Mouse (Mus musculus) frontal cortex, adult 2 months (tissue): ENCODE measurements at regions not wholly inside any gene's neighbourhood (a gene's known extent, or its start where the extent isn't known, plus 50 kb on each side); places are given as distances from the start of the nearest gene placed in this dataset.

Experiments
- DNase-seq, 2 experiments: peaks; one replicate each; pipeline ENCODE4 v3.0.0; 2022; ENCODE audit warnings: low spot score in 1 of 2; ENCODE audit errors: extremely low spot score in 1 of 2

DNA sequence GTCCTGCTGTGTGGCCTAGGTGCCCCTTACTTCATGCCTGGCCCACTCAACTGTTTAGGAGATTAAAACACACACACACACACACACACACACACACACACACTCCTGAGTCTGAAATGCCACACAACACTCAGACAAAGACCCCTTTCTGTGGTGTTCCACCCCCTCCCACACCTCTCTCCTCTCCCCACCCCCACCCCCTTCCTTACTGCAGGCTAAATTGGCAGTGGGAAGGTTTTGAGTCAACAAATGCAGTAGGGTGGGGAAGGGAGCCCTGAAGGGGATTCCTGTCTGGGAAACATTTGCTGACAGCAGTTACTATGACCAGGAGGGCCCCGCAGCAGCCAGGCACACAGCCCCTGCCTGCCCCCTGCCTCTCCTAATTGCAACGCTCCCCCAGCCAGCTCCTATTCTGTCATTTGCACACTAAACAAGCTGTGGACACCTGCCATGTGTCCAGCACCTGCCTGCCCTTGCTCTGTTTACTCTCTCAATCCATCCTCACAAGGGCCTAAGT, 69.5 kb downstream of the Ephb3 start:
- no peak for DNase-seq

GRCm38 (mm10) chr16:21277789-21278342, 73.3 kb downstream of the Ephb3 start:
- no peak for DNase-seq

GRCm38 (mm10) chr16:21278387-21278786, 73.8 kb downstream of the Ephb3 start:
- DNase-seq: no peak

- no peak for DNase-seq
These were observed 75.7 kb downstream of the Ephb3 start for GRCm38 (mm10) chr16:21280200-21280627.

DNA sequence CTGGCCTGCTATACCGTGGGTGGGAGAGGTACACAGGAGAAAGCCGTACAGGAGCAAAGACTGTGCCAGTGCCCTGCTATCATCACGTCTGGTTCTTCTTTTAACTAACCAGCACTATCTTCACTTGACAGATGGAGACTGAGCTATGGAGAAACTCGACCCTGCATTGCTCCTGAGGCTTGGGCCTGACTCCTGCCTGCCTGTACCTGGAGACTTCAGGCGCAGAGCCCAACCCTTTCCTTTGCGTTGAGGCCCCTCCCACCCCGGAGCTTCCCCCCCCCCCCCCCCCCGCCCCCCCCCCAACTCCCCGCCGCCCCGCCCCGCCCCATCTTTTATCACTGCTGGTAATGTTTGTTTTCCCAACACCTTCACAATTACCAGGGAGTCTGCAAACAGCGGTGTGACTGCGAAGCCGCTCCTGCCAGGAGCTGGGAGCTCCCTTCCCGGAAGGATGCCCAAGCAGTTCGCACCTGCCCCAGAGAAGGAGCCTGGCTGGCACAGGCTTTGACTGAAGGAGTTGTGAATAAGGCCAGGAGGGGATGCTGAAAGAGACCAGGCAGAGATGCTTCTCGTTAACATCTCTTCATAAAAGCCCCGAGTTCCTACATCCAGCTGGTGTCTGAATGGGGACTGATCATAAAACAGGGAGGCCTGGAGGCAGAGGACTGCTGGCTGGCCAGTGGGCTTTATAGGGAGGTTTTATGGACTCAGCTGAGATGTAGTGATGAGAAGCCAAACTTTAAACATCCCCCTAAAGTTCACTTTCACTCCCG, 77.6 kb downstream of the Ephb3 start:
- peak in 1 of 2 experiments; percentile 10 for DNase-seq

GRCm38 (mm10) chr16:21286099-21286498, 81.5 kb downstream of the Ephb3 start:
- DNase-seq: no peak

DNA sequence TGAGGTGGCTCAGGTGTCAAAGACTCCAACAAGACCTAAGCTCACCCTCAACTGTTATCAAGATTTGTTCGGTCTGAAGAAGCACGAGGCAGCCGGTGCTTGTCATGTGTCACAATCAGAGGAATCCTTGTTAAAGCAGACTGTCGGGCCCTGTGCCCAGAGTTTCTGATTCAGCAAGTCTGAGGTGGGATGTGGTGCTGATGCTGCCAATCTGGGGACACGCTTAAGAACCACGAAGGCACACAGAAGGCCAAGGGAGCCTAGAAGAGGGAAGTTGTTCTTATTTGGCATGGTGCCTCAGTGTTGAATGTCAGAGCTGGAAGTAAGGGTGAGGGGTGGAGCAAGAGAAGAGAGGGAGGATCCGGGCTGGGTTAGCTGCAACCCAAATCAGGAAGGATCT, 85.0 kb downstream of the Ephb3 start:
- peak; percentile 61 to 72 for DNase-seq

- no peak for DNase-seq
These were observed 88.5 kb downstream of the Ephb3 start for GRCm38 (mm10) chr16:21293010-21293409.

GRCm38 (mm10) chr16:21293569-21293968, 89.0 kb downstream of the Ephb3 start:
- DNase-seq: no peak

DNA sequence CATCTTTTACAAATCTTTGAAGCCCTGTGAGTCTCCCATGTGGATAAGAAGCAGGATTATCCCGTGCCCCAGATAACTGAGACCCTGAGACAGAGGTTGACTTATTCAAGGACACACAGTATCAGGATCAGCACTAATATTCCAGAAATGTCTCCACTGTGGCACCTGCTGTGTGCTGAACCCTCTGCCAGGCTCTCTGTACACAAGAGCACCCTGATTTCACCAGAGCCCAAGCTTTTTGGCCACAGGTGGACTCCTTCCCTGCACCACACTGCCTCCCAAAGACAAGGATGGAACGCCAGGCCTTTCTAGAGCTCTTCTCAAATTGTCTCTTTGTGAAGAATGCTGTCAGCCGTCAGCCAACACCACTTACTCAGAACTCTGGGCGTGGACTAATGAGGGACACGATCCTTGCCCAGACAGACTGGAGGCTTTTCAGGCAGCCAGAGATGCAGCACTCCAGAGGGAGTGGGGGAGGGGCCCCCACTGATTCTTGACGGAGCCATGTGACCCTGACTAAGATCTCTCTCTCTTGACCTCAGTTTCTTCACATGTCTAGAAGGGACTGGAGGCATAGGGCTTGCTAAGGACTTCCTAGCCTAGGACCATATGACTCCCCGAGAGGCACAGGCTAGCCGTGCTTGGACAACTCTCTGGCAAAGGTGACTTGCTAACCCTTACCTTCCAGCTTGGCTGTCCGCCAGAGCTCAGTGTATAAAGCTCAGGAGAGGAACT, 90.3 kb downstream of the Ephb3 start:
- DNase-seq: no peak

GRCm38 (mm10) chr16:21295956-21296733, 91.6 kb downstream of the Ephb3 start:
- DNase-seq: peak in 1 of 2 experiments; percentile 48

DNA sequence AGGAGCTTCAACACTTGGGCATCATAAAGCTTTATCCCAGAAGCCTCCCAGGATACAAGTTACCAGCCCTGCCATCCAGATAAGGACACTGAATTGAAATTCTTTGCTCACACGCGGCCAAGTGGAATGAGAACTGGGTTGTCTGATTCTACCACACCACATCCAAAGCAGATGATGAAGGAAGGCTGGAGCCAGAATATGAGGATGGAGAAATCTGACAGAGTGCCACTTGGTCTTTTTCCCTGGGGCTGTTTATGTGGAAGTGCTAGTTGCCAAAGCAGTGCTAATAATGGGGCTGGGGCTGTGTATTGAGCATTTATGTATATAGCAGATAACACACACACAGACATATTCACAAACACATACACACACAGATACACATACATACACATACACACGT, 92.2 kb downstream of the Ephb3 start:
- DNase-seq: no peak

DNA sequence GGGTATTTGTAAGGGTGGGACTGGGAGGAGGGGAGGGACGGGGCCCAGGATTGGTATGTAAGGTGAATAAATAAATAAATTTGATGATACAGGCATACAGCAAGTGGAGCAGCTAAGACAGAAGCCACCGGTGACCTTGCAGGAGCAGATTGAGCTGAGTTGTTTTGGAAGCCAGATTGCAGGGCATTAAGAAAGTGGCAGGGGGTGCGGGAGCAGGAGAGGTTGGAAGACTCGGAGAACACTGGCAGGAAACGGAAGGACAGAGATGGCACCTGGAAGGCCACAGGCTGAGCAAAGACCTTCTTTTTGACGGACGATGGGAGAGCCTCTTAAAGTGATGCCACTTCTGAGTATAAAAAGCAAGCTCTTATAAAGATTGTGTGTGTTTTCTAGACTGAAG, 94.3 kb downstream of the Ephb3 start:
- DNase-seq: no peak

DNA sequence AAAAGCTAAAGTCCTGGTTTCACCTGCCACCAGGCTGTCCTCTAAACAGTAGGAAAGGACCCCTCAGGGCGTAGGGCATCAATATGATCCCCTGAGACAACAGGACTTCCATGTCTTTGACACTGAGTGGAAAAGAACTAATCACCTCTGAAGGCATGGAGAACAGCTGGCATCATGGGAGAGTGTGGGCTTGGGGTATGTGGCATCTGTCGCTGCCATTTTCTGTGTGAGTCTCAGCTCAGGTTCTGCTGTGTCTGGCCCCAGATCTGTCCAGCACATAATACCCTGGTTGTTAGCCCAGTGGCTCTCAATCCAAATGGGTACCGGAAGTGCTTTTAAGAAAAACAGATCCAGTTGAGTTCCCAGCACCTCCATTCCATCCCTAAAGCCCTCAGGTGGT, 101.3 kb downstream of the Ephb3 start:
- no peak for DNase-seq

- no peak for DNase-seq
These were observed 104.0 kb downstream of the Ephb3 start for GRCm38 (mm10) chr16:21308513-21308912.

DNA sequence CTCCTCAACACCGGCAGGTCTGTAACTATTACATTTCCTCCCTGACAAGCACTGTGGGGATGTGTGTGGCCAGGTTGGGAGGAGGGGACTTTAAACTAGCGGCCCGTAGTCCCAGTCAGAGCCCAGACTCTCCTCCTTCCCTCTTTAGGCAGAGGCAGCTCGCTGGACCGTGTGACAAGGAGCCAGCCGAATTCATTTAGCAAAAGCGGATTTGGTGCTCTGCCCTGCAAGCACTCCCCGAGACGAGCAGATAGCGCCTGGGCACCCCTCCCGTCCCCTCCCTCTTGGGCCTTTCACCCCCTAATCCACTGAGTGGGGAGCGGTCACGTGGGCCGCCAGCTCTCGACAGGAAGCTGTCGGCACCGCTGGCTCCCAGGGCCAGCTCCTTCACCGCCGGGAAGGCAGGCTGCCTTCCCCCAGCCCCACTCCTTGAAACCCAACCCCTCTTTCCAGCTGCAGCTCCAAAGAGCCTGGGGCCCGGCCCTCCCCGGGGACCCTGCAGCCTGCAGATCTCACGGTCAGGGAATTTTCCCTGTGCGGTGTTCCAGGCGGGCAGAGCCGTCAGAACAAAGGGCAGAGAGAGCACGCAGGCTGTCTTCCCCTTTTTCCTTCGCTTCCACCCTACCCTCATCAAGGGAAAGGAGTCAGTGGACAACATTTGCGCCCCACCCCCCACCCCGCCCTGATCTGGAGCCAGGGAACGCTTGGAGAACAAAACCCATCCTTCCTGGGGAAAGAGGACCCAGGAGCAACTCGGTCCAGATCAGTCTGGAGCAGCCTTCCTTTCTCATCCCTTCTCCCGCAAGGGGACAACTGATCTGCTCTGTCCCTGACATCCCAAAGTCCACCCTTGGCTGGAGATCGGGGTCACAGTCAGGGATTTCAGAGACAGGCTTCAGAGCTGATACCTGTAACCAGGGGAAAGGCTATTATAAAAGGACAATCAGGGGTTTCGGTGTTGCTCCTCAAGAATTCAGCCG, 106.4 kb downstream of the Ephb3 start:
- DNase-seq: peak in 1 of 2 experiments; percentile 62

- DNase-seq: no peak
These were observed 107.2 kb downstream of the Ephb3 start for GRCm38 (mm10) chr16:21311781-21312180.

GRCm38 (mm10) chr16:21315751-21316151, 107.2 kb upstream of the Vps8 start:
- no peak for DNase-seq

- no peak for DNase-seq
These were observed 104.8 kb upstream of the Vps8 start for GRCm38 (mm10) chr16:21318009-21318639.
